21 mouse cellular contexts compared by ENCODE assay signal in genomic region chr12:117312079-117312478, GRCm38 (mm10).
"Had no signal": no experiment of that assay in that cellular context is flagged by ENCODE, and none has a peak within 500 bp of the region (broad histone marks: within the 10 kb centered on the region; RNA-seq: fewer than 3 reads in every experiment).

No protein-coding gene starts in this region.

- H3K4me2 ChIP-seq: liver, embryonic 15.5 days; lung, embryonic 15.5 days; midbrain, embryonic 12.5 days; midbrain, embryonic 15.5 days; neural tube, embryonic 13.5 days; neural tube, embryonic 15.5 days had no signal

- H3K27me3 ChIP-seq: liver, embryonic 15.5 days; lung, embryonic 15.5 days; megakaryocyte, embryonic 14.5 days; midbrain, embryonic 12.5 days; midbrain, embryonic 15.5 days; neural tube, embryonic 13.5 days; neural tube, embryonic 15.5 days had no signal

- ATAC-seq: liver, postnatal 0 days; lung, postnatal 0 days; midbrain, embryonic 15.5 days had no signal

- H3K36me3 ChIP-seq: liver, embryonic 15.5 days; lung, embryonic 15.5 days; midbrain, embryonic 12.5 days; midbrain, embryonic 15.5 days; neural tube, embryonic 13.5 days; neural tube, embryonic 15.5 days had no signal

- H3K4me1 ChIP-seq: liver, embryonic 15.5 days; lung, embryonic 15.5 days; megakaryocyte, embryonic 14.5 days; neural tube, embryonic 15.5 days had no signal

- H3K9me3 ChIP-seq: liver, embryonic 15.5 days; lung, embryonic 15.5 days; midbrain, embryonic 12.5 days; midbrain, embryonic 15.5 days; neural tube, embryonic 13.5 days; neural tube, embryonic 15.5 days had no signal

- H3K27ac ChIP-seq: liver, embryonic 15.5 days; lung, embryonic 15.5 days; macrophage; midbrain, embryonic 12.5 days; midbrain, embryonic 15.5 days; neural tube, embryonic 13.5 days; neural tube, embryonic 15.5 days had no signal

- H3K9ac ChIP-seq: liver, embryonic 15.5 days; liver, postnatal 0 days; lung, embryonic 15.5 days; midbrain, embryonic 12.5 days; midbrain, embryonic 15.5 days; neural tube, embryonic 13.5 days; neural tube, embryonic 15.5 days had no signal

- H3K4me3 ChIP-seq: liver, embryonic 15.5 days; lung, embryonic 15.5 days; megakaryocyte, embryonic 14.5 days; midbrain, embryonic 12.5 days; midbrain, embryonic 15.5 days; myocyte; neural tube, embryonic 13.5 days; neural tube, embryonic 15.5 days had no signal

- DNase-seq: liver, postnatal 0 days; lung, adult 2 months; lung, postnatal 14 days; lung, postnatal 36 days; retina, postnatal 1 day; right cerebral cortex, postnatal 14 days; right cerebral cortex, postnatal 4 days; spleen, adult 18-20 months; thymus, adult 2 months; thymus, postnatal 25 days; thymus, postnatal 4 days had no signal
